Mouse (Mus musculus) cerebellum, adult 2 months (tissue): ENCODE measurements around the gene Syt1. TPM values are rescaled to one million over a fixed set of nuclear protein-coding genes. Genes with fewer than 3 reads are reported as not detected.
A peak's percentile ranks its signal among the peaks of the same experiment; 100 is the strongest.

Experiments
- DNase-seq, 2 experiments: peaks; one replicate each; pipeline ENCODE4 v3.0.0; 2021
- H3K27ac ChIP-seq: fragments of 200-500 bp; 2 replicates; pipeline ENCODE4 v1.5.1; 2012; ENCODE audit warnings: low read length, control low read depth, inconsistent platforms; ENCODE audit not compliant: insufficient read depth
- H3K27me3 ChIP-seq: fragments of 200-500 bp; 2 replicates; pipeline ENCODE4 v1.6.1; 2012; ENCODE audit warnings: inconsistent platforms, mild to moderate bottlenecking, low read length, moderate library complexity; ENCODE audit not compliant: control insufficient read depth, insufficient read depth
- H3K4me1 ChIP-seq: fragments of 200-500 bp; 2 replicates; pipeline ENCODE4 v1.6.1; 2011; ENCODE audit warnings: low read length; ENCODE audit not compliant: control insufficient read depth, insufficient read depth
- H3K4me3 ChIP-seq: fragments of 200-500 bp; replicated peaks from 2 replicates; pipeline ENCODE3; 2011; ENCODE audit warnings: mild to moderate bottlenecking, low read depth, low read length, control low read depth; ENCODE audit not compliant: insufficient read depth
- CTCF ChIP-seq: fragments of 200-500 bp; IDR thresholded peaks from 2 replicates; pipeline ENCODE4 v1.5.1; 2011; ENCODE audit warnings: low read depth, mild to moderate bottlenecking, control low read depth, low read length, moderate library complexity, borderline replicate concordance; ENCODE audit not compliant: insufficient read depth
- POLR2A ChIP-seq: fragments of 200-500 bp; IDR thresholded peaks from 2 replicates; pipeline ENCODE4 v1.6.1; 2011; ENCODE audit warnings: low read length, control low read depth, borderline replicate concordance; ENCODE audit not compliant: insufficient read depth
- WGBS: fragments of 180-500 bp; shearing (Covaris S2); methylation state at CpG from one replicate; pipeline ENCODE4 v1.1.7; 2018; 5-methylcytosine and 5-hydroxymethylcytosine counted together
- polyA plus RNA-seq: library from polyadenylated mRNA; depleted of rRNA; stranded (reverse); fragments of >200 nt; gene quantifications from 2 replicates; pipeline ENCODE4 v1.2.3, GENCODE M21; 2012

The Syt1 gene
- polyA plus RNA-seq, 1 experiment = 209 TPM

GRCm38 (mm10) chr10:108610057-108610644 is 400.6 kb downstream of the Syt1 start:
- 87% methylated on average over 14 of the region's 14 CpGs for WGBS
- TF ChIP-seq POLR2A = no peak
- no peak for TF ChIP-seq CTCF
- Histone ChIP-seq H3K27ac (no peak overlapping the region), H3K4me1 (no peaks in the 10 kb centered on the region), H3K27me3 (no peaks in the 10 kb centered on the region), H3K4me3 (no peak overlapping the region)
- no peak for DNase-seq

GRCm38 (mm10) chr10:108601672-108602412 is 408.9 kb downstream of the Syt1 start:
- H3K4me1 ChIP-seq = peaks cover 11% of the 10 kb centered on the region; the same call in 1 of the 2 replicates
- 92% methylated on average over 8 of the region's 8 CpGs for WGBS
- no peak overlapping the region for H3K27ac ChIP-seq
- H3K4me3 ChIP-seq = no peak overlapping the region
- no peak for DNase-seq
- no peaks in the 10 kb centered on the region for H3K27me3 ChIP-seq
- TF ChIP-seq CTCF (no peak), POLR2A (no peak)

- WGBS = 27% methylated on average over 9 of the region's 9 CpGs
- H3K27ac ChIP-seq = no peak overlapping the region
- peaks cover 11% of the 10 kb centered on the region; the same call in 1 of the 2 replicates for H3K4me1 ChIP-seq
- H3K27me3 ChIP-seq = no peaks in the 10 kb centered on the region
- TF ChIP-seq POLR2A = no peak
- no peak for TF ChIP-seq CTCF
- no peak overlapping the region for H3K4me3 ChIP-seq
- peak; percentile 47 to 66 for DNase-seq
Observed at GRCm38 (mm10) chr10:108600693-108601092, 410.1 kb downstream of the Syt1 start.

- no peaks in the 10 kb centered on the region for H3K27me3 ChIP-seq
- DNase-seq = no peak
- WGBS = 91% methylated on average over 1 of the region's 1 CpGs
- TF ChIP-seq CTCF = no peak; the same call in 1 of the 2 replicates
- TF ChIP-seq POLR2A = no peak
- peaks cover 11% of the 10 kb centered on the region; the same call in 1 of the 2 replicates for H3K4me1 ChIP-seq
- H3K4me3 ChIP-seq = no peak overlapping the region
- no peak overlapping the region for H3K27ac ChIP-seq
Observed at GRCm38 (mm10) chr10:108597385-108597784, 413.4 kb downstream of the Syt1 start.

GRCm38 (mm10) chr10:108596162-108596927 is 414.4 kb downstream of the Syt1 start:
- DNase-seq = no peak
- no peak overlapping the region for H3K27ac ChIP-seq

GRCm38 (mm10) chr10:108589355-108589754 is 421.4 kb downstream of the Syt1 start:
- no peak overlapping the region for H3K27ac ChIP-seq
- peaks cover 4% of the 10 kb centered on the region; the same call in 1 of the 2 replicates for H3K4me1 ChIP-seq
- H3K27me3 ChIP-seq = no peaks in the 10 kb centered on the region
- TF ChIP-seq CTCF (no peak), POLR2A (no peak)
- H3K4me3 ChIP-seq = no peak overlapping the region
- 98% methylated on average over 3 of the region's 3 CpGs for WGBS
- no peak for DNase-seq

More at GRCm38 (mm10) chr10:108596162-108596927, 414.4 kb downstream of the Syt1 start:
- no peak overlapping the region for H3K4me3 ChIP-seq
- peaks cover 6% of the 10 kb centered on the region; the same call in 1 of the 2 replicates for H3K4me1 ChIP-seq
- WGBS = 86% methylated on average over 11 of the region's 11 CpGs
- no peak for TF ChIP-seq CTCF
- no peak for TF ChIP-seq POLR2A
- no peaks in the 10 kb centered on the region for H3K27me3 ChIP-seq

GRCm38 (mm10) chr10:108588924-108589323 is 421.9 kb downstream of the Syt1 start:
- Histone ChIP-seq H3K27ac (no peak overlapping the region), H3K4me3 (no peak overlapping the region), H3K4me1 (peaks cover 4% of the 10 kb centered on the region; the same call in 1 of the 2 replicates), H3K27me3 (no peaks in the 10 kb centered on the region)
- TF ChIP-seq CTCF (no peak), POLR2A (no peak)
- 14% methylated on average over 3 of the region's 3 CpGs for WGBS
- peak; percentile 36 to 79 for DNase-seq

GRCm38 (mm10) chr10:108583694-108584093 is 427.1 kb downstream of the Syt1 start:
- Histone ChIP-seq H3K4me1 (peaks cover 6% of the 10 kb centered on the region; the same call in 1 of the 2 replicates), H3K4me3 (no peak overlapping the region), H3K27me3 (no peaks in the 10 kb centered on the region), H3K27ac (no peak overlapping the region)
- 17% methylated on average over 11 of the region's 11 CpGs for WGBS
- TF ChIP-seq CTCF = no peak
- TF ChIP-seq POLR2A = no peak
- peak; percentile 40 to 41 for DNase-seq
